Mouse (Mus musculus) small intestine, adult 2 months (tissue): ENCODE data around the gene Gna11. TPM values are rescaled to one million over a fixed set of nuclear protein-coding genes. Genes with fewer than 3 reads are reported as not detected.

Experiments
- H3K27ac ChIP-seq: fragments of 200-500 bp; 2 replicates; pipeline ENCODE4 v1.5.1; 2012; ENCODE audit warnings: low read depth, low read length, control low read depth, inconsistent platforms; ENCODE audit not compliant: insufficient read depth
- H3K27me3 ChIP-seq: fragments of 200-500 bp; 2 replicates; pipeline ENCODE4 v1.6.1; 2012; ENCODE audit warnings: mild to moderate bottlenecking, moderate library complexity, low read length, inconsistent platforms; ENCODE audit not compliant: control insufficient read depth, insufficient read depth
- H3K36me3 ChIP-seq: fragments of 200-500 bp; 2 replicates; pipeline ENCODE4 v1.6.1; 2012; ENCODE audit warnings: mild to moderate bottlenecking, low read length, control low read depth, inconsistent platforms; ENCODE audit not compliant: control insufficient read depth, insufficient read depth
- H3K4me1 ChIP-seq: fragments of 200-500 bp; 2 replicates; pipeline ENCODE4 v1.6.1; 2012; ENCODE audit warnings: low read length, inconsistent platforms, mixed read lengths; ENCODE audit not compliant: control insufficient read depth, insufficient read depth, insufficient read length
- H3K4me3 ChIP-seq: fragments of 200-500 bp; 2 replicates; pipeline ENCODE4 v1.5.1; 2012; ENCODE audit warnings: low read depth, mild to moderate bottlenecking, control low read depth, inconsistent platforms, low read length, moderate library complexity
- CTCF ChIP-seq: fragments of 200-500 bp; IDR thresholded peaks from 2 replicates; pipeline ENCODE4 v1.5.1; 2012; ENCODE audit warnings: low read depth, mild to moderate bottlenecking, control low read depth, inconsistent platforms, low read length, moderate library complexity, mixed read lengths; ENCODE audit not compliant: insufficient replicate concordance, insufficient read length; ENCODE audit errors: extremely low read depth
- POLR2A ChIP-seq: fragments of 200-500 bp; IDR thresholded peaks from 2 replicates; pipeline ENCODE4 v1.6.1; 2012; ENCODE audit warnings: low read depth, mild to moderate bottlenecking, control low read depth, inconsistent platforms, low read length, moderate library complexity
- WGBS: fragments of 180-500 bp; shearing (Covaris S2); methylation state at CpG from one replicate; pipeline ENCODE4 v1.1.7; 2018; 5-methylcytosine and 5-hydroxymethylcytosine counted together
- polyA plus RNA-seq: library from polyadenylated mRNA; depleted of rRNA; stranded (reverse); fragments of >200 nt; gene quantifications from 2 replicates; pipeline ENCODE4 v1.2.3, GENCODE M21; 2012

Gna11 gene
- polyA plus RNA-seq, 1 experiment: 828 TPM

DNA sequence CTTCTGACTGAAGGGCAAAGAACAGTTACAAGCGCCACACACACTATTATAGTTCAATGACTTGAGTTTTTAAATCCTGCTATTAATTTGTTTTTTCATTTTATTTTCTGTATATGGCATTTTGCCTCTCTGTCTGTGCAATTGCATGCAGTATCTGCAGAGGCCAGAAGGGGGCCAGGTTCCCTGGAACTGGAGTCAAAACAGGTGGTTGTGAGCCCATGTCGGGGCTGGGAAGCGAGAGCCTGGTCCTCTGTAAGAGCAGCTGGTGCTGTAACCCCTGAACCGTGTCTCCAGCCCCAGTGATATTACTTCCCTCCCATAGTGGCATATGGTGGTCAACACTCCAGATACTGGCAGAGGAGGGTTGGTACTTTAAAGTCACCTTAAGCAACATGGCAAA, 26.4 kb downstream of the Gna11 start:
- H3K27me3 ChIP-seq: no peaks in the 10 kb centered on the region
- TF ChIP-seq POLR2A (no peak), CTCF (peak; percentile 58; the same call in 1 of the 2 replicates)
- no peak overlapping the region for H3K27ac ChIP-seq
- H3K4me1 ChIP-seq: peaks cover 16% of the 10 kb centered on the region
- WGBS: 18% methylated on average over 4 of the region's 4 CpGs
- no peaks in the 10 kb centered on the region for H3K36me3 ChIP-seq
- no peak overlapping the region for H3K4me3 ChIP-seq

DNA sequence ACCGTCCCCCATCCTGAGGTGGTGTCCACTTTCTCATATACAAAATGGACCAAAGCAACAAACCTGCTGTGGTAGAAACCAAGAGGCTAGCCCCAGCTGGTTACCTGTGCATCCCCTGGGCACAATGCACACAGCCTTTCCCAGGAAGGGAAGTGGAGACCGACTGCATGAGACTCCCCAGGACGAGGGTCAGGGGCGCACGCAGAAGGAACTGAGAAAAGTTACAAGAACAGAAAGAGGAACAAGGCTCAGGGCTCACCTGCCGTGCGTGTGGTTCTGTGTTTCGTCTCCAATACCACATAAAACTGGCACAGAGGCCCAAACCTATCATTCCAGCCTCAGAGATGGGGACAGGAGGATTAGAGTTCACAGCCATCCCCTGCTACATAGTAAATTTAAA, 27.8 kb downstream of the Gna11 start:
- Histone ChIP-seq H3K4me3 (no peak overlapping the region), H3K36me3 (no peaks in the 10 kb centered on the region), H3K27ac (no peak overlapping the region), H3K27me3 (no peaks in the 10 kb centered on the region), H3K4me1 (peaks cover 13% of the 10 kb centered on the region)
- WGBS: 81% methylated on average over 8 of the region's 8 CpGs
- TF ChIP-seq CTCF (no peak), POLR2A (no peak)

GRCm38 (mm10) chr10:81513798-81514197, 31.2 kb downstream of the Gna11 start:
- Histone ChIP-seq H3K27me3 (no peaks in the 10 kb centered on the region), H3K4me1 (peaks cover 8% of the 10 kb centered on the region), H3K36me3 (no peaks in the 10 kb centered on the region), H3K27ac (no peak overlapping the region), H3K4me3 (no peak overlapping the region)
- TF ChIP-seq CTCF: no peak
- no peak for TF ChIP-seq POLR2A
- 87% methylated on average over 5 of the region's 5 CpGs for WGBS

GRCm38 (mm10) chr10:81510246-81510810, 34.7 kb downstream of the Gna11 start:
- Histone ChIP-seq H3K4me3 (no peak overlapping the region), H3K4me1 (no peaks in the 10 kb centered on the region), H3K36me3 (no peaks in the 10 kb centered on the region), H3K27ac (no peak overlapping the region), H3K27me3 (no peaks in the 10 kb centered on the region)
- TF ChIP-seq CTCF: no peak
- no peak for TF ChIP-seq POLR2A
- 51% methylated on average over 14 of the region's 14 CpGs for WGBS

- TF ChIP-seq CTCF (no peak), POLR2A (no peak)
- no peak overlapping the region for H3K4me3 ChIP-seq
- H3K36me3 ChIP-seq: no peaks in the 10 kb centered on the region
- WGBS: 47% methylated on average over 13 of the region's 13 CpGs
- H3K27me3 ChIP-seq: no peaks in the 10 kb centered on the region
- peaks cover under 1% of the 10 kb centered on the region for H3K4me1 ChIP-seq
- no peak overlapping the region for H3K27ac ChIP-seq
Observed at GRCm38 (mm10) chr10:81507691-81508489, 37.1 kb downstream of the Gna11 start.

- peaks cover 3% of the 10 kb centered on the region for H3K4me1 ChIP-seq
- no peaks in the 10 kb centered on the region for H3K27me3 ChIP-seq
- no peak for TF ChIP-seq POLR2A
- H3K27ac ChIP-seq: no peak overlapping the region
- 35% methylated on average over 6 of the region's 6 CpGs for WGBS
- H3K4me3 ChIP-seq: no peak overlapping the region
- H3K36me3 ChIP-seq: no peaks in the 10 kb centered on the region
Observed at GRCm38 (mm10) chr10:81507095-81507494, 37.9 kb downstream of the Gna11 start.

DNA sequence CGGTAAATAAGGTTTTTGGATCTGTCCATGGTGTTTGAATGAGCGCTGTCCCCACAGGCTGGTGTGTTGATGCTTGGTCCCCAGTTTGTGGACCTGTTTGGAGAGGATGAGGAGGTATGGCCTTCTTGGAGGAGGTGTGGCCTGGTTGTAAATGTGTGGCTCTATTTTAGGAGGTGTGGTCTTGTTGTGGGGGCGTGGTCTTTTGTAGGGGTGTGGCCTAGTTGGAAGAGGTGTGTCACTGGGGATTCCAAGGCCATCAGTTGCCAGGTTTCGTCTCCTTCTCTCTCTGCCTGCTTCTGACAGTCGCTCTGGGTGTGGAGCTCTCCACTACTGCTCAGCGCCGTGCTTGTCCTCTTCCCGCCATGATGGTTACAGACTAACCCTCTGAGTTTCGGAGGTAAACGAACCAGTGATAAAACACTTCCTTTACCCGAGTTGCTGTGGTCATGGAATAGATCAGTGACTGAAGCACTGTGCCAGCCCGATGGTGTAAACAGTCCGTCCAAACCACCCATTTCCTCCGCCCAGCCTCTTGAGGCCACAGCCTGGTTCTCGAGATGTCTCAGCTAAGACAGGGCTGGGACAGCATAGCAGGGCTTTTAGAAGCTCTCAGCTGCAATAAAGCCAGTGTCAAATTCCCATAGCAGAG, 39.9 kb downstream of the Gna11 start:
- H3K4me3 ChIP-seq: no peak overlapping the region
- no peak overlapping the region for H3K27ac ChIP-seq
- H3K27me3 ChIP-seq: no peaks in the 10 kb centered on the region
- TF ChIP-seq CTCF (no peak), POLR2A (no peak)
- WGBS: 73% methylated on average over 15 of the region's 15 CpGs
- no peaks in the 10 kb centered on the region for H3K36me3 ChIP-seq
- H3K4me1 ChIP-seq: peaks cover 3% of the 10 kb centered on the region
